Mouse (Mus musculus): ENCODE measurements around the gene Ankub1. TPM values are rescaled to one million over a fixed set of nuclear protein-coding genes. Genes with fewer than 3 reads are reported as not detected.

The Ankub1 gene
- polyA plus RNA-seq, 1 experiment from 2014 or later: 0.19 TPM

DNA sequence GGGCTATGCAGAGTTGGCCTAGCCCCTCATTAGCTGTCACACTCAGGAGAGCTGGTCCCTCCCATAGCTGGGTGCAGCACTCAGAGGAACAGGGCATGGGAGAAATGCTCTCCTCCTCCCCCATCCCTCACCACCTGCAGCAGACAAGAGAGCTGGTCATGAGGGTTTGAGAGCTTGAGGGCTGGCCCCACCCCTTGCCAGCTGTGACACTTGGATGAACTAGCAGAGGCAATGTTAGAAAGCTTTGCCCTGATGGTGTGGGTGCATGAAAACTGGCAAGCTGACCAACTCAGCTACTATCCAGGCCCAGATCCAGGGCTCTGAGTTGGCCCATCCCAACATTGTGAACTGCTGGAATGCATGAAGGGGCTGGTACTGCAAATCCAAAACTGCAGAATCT, 14.8 kb downstream of the Ankub1 start:
- Histone ChIP-seq H3K9me3 (ENCODE audit: control insufficient read depth, low read length) (no peaks in the 10 kb centered on the region), H3K4me2 (ENCODE audit: low read depth, low read length) (no peak overlapping the region), H3K36me3 (ENCODE audit: control insufficient read depth, insufficient read depth, low read length) (no peaks in the 10 kb centered on the region), H3K4me3 (ENCODE audit: low read length) (no peak overlapping the region), H3K4me1 (replicated peaks; ENCODE audit: control insufficient read depth, insufficient read depth, low read length) (no peaks in the 10 kb centered on the region), H3K27me3 (ENCODE audit: control insufficient read depth, insufficient read depth, low read depth, low read length) (no peaks in the 10 kb centered on the region), H3K27ac (ENCODE audit: low read length) (no peak overlapping the region), H3K9ac (ENCODE audit: low read length) (no peak overlapping the region)
- ATAC-seq (ENCODE audit: low read depth): no peak

GRCm38 (mm10) chr3:57674075-57674474, 18.5 kb downstream of the Ankub1 start:
- Histone ChIP-seq H3K4me1 (replicated peaks; ENCODE audit: control insufficient read depth, insufficient read depth, low read length) (no peaks in the 10 kb centered on the region), H3K27me3 (ENCODE audit: control insufficient read depth, insufficient read depth, low read depth, low read length) (no peaks in the 10 kb centered on the region), H3K4me2 (ENCODE audit: low read depth, low read length) (peak overlapping the region; percentile 6; the same call in 1 of the 2 replicates), H3K36me3 (ENCODE audit: control insufficient read depth, insufficient read depth, low read length) (no peaks in the 10 kb centered on the region), H3K27ac (ENCODE audit: low read length) (peak overlapping the region; percentile 48), H3K9ac (ENCODE audit: low read length) (no peak overlapping the region), H3K9me3 (ENCODE audit: control insufficient read depth, low read length) (no peaks in the 10 kb centered on the region), H3K4me3 (ENCODE audit: low read length) (no peak overlapping the region)
- ATAC-seq (ENCODE audit: low read depth): peak; percentile 72
- 70% methylated on average over 2 of the region's 2 CpGs for WGBS

DNA sequence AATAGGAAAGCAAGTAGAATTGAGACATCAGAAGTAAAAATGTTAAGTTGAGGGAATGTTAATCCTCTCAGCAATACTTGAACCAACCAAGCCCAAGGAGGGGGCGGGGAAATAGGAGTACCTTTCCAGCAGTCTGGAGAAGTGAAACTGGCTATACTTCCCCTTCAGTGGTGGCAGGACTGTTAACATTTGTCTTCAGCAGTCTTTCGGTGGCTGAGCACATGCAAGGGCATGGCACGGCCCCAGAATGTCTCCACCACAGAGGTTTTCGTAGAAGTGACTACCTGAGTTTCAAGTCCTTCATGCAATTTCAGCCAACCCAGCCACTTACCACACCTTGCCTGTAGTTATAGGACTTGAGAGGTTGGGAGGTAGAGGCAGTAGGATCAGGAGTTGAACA, 19.0 kb downstream of the Ankub1 start:
- Histone ChIP-seq H3K27me3 (ENCODE audit: control insufficient read depth, insufficient read depth, low read depth, low read length) (no peaks in the 10 kb centered on the region), H3K4me1 (replicated peaks; ENCODE audit: control insufficient read depth, insufficient read depth, low read length) (no peaks in the 10 kb centered on the region), H3K9ac (ENCODE audit: low read length) (no peak overlapping the region), H3K9me3 (ENCODE audit: control insufficient read depth, low read length) (no peaks in the 10 kb centered on the region), H3K27ac (ENCODE audit: low read length) (peak overlapping the region; percentile 48), H3K4me3 (ENCODE audit: low read length) (no peak overlapping the region), H3K36me3 (ENCODE audit: control insufficient read depth, insufficient read depth, low read length) (no peaks in the 10 kb centered on the region), H3K4me2 (ENCODE audit: low read depth, low read length) (peak overlapping the region; percentile 6; the same call in 1 of the 2 replicates)
- peak; percentile 92 for ATAC-seq (ENCODE audit: low read depth)
- 43% methylated on average over 4 of the region's 4 CpGs for WGBS

GRCm38 (mm10) chr3:57667054-57667723, 25.4 kb downstream of the Ankub1 start:
- Histone ChIP-seq H3K4me3 (ENCODE audit: low read length) (peak overlapping the region; percentile 21), H3K9me3 (ENCODE audit: control insufficient read depth, low read length) (no peaks in the 10 kb centered on the region), H3K4me2 (ENCODE audit: low read depth, low read length) (peak overlapping the region; percentile 47), H3K27me3 (ENCODE audit: control insufficient read depth, insufficient read depth, low read depth, low read length) (no peaks in the 10 kb centered on the region), H3K4me1 (replicated peaks; ENCODE audit: control insufficient read depth, insufficient read depth, low read length) (peaks cover 3% of the 10 kb centered on the region; the same call in 1 of the 2 replicates), H3K27ac (ENCODE audit: low read length) (no peak overlapping the region), H3K36me3 (ENCODE audit: control insufficient read depth, insufficient read depth, low read length) (no peaks in the 10 kb centered on the region), H3K9ac (ENCODE audit: low read length) (peak overlapping the region; percentile 36; the same call in 1 of the 2 replicates)
- ATAC-seq (ENCODE audit: low read depth): peak; percentile 83
- 27% methylated on average over 14 of the region's 14 CpGs for WGBS

DNA sequence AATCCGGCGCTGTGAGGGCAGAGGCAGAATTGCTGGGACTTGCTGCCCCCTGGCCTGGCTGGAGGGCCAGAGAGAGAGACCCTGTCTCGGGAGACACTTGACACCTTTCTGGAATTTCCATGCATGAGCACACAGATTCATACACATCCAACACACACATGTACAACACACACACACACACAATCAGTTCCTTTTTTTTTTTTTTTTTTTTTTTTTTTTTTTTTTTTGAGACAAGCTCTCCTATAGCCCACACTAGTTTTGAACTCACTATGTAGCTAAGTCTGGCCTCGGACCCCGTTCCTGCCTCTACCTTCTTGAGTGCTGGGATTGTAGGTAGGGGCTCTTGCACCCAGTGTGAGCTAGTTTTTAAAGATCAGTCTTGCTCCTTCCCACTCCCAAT, 26.7 kb downstream of the Ankub1 start:
- WGBS: 87% methylated on average over 5 of the region's 5 CpGs
- Histone ChIP-seq H3K9ac (ENCODE audit: low read length) (no peak overlapping the region), H3K4me3 (ENCODE audit: low read length) (no peak overlapping the region), H3K27me3 (ENCODE audit: control insufficient read depth, insufficient read depth, low read depth, low read length) (no peaks in the 10 kb centered on the region), H3K36me3 (ENCODE audit: control insufficient read depth, insufficient read depth, low read length) (no peaks in the 10 kb centered on the region), H3K4me2 (ENCODE audit: low read depth, low read length) (no peak overlapping the region), H3K9me3 (ENCODE audit: control insufficient read depth, low read length) (no peaks in the 10 kb centered on the region), H3K4me1 (replicated peaks; ENCODE audit: control insufficient read depth, insufficient read depth, low read length) (peaks cover 3% of the 10 kb centered on the region; the same call in 1 of the 2 replicates), H3K27ac (ENCODE audit: low read length) (no peak overlapping the region)
- no peak for ATAC-seq (ENCODE audit: low read depth)

DNA sequence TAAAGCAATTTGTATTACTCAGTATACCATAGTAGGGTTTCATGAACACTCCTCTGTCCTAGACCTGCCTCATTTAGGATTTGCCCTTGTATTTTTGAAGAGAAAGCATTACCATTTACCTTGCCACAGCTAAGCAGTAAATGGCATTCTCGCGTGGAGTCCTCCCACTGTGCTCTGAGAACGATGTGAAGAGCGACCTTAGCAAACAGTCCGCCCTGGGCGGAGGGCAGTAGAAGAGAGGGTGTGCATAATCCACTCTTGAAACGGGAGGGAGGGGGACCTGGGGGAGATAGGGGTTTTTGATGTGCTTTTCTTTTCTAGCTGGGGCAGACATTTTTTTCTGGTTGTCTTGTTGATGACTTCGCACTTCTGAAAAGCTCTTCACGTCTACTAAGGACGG, 27.9 kb downstream of the Ankub1 start:
- Histone ChIP-seq H3K4me2 (ENCODE audit: low read depth, low read length) (no peak overlapping the region; the same call in 1 of the 2 replicates), H3K27me3 (ENCODE audit: control insufficient read depth, insufficient read depth, low read depth, low read length) (no peaks in the 10 kb centered on the region), H3K4me1 (replicated peaks; ENCODE audit: control insufficient read depth, insufficient read depth, low read length) (peaks cover 3% of the 10 kb centered on the region; the same call in 1 of the 2 replicates), H3K27ac (ENCODE audit: low read length) (no peak overlapping the region), H3K36me3 (ENCODE audit: control insufficient read depth, insufficient read depth, low read length) (no peaks in the 10 kb centered on the region), H3K9ac (ENCODE audit: low read length) (no peak overlapping the region), H3K4me3 (ENCODE audit: low read length) (no peak overlapping the region), H3K9me3 (ENCODE audit: control insufficient read depth, low read length) (no peaks in the 10 kb centered on the region)
- ATAC-seq (ENCODE audit: low read depth): peak; percentile 57; the same call in 1 of the 2 replicates
- 52% methylated on average over 10 of the region's 10 CpGs for WGBS

- 16% methylated on average over 6 of the region's 6 CpGs for WGBS
- no peak overlapping the region for H3K4me3 ChIP-seq (ENCODE audit: low read length)
- no peak for ATAC-seq (ENCODE audit: low read depth)
- no peak overlapping the region for H3K9ac ChIP-seq (ENCODE audit: low read length)
- no peak overlapping the region for H3K4me2 ChIP-seq (ENCODE audit: low read depth, low read length)
- H3K27me3 ChIP-seq (ENCODE audit: control insufficient read depth, insufficient read depth, low read depth, low read length): no peaks in the 10 kb centered on the region
- no peaks in the 10 kb centered on the region for H3K9me3 ChIP-seq (ENCODE audit: control insufficient read depth, low read length)
- no peaks in the 10 kb centered on the region for H3K36me3 ChIP-seq (ENCODE audit: control insufficient read depth, insufficient read depth, low read length)
- no peak overlapping the region for H3K27ac ChIP-seq (ENCODE audit: low read length)
- H3K4me1 ChIP-seq (replicated peaks; ENCODE audit: control insufficient read depth, insufficient read depth, low read length): peaks cover 3% of the 10 kb centered on the region; the same call in 1 of the 2 replicates
Observed at GRCm38 (mm10) chr3:57663731-57664130, 28.9 kb downstream of the Ankub1 start.

GRCm38 (mm10) chr3:57658608-57659007, 34.0 kb downstream of the Ankub1 start:
- no peaks in the 10 kb centered on the region for H3K36me3 ChIP-seq (ENCODE audit: control insufficient read depth, insufficient read depth, low read length)
- no peak overlapping the region for H3K4me2 ChIP-seq (ENCODE audit: low read depth, low read length)
- H3K27me3 ChIP-seq (ENCODE audit: control insufficient read depth, insufficient read depth, low read depth, low read length): no peaks in the 10 kb centered on the region
- no peaks in the 10 kb centered on the region for H3K9me3 ChIP-seq (ENCODE audit: control insufficient read depth, low read length)
- no peak overlapping the region for H3K9ac ChIP-seq (ENCODE audit: low read length)
- H3K27ac ChIP-seq (ENCODE audit: low read length): no peak overlapping the region
- 57% methylated on average over 6 of the region's 6 CpGs for WGBS
- no peak overlapping the region for H3K4me3 ChIP-seq (ENCODE audit: low read length)
- H3K4me1 ChIP-seq (replicated peaks; ENCODE audit: control insufficient read depth, insufficient read depth, low read length): no peaks in the 10 kb centered on the region
- no peak for ATAC-seq (ENCODE audit: low read depth)

- 78% methylated on average over 3 of the region's 3 CpGs for WGBS
- Histone ChIP-seq H3K27ac (ENCODE audit: low read length) (no peak overlapping the region), H3K36me3 (ENCODE audit: control insufficient read depth, insufficient read depth, low read length) (no peaks in the 10 kb centered on the region), H3K4me3 (ENCODE audit: low read length) (no peak overlapping the region), H3K4me2 (ENCODE audit: low read depth, low read length) (no peak overlapping the region), H3K9me3 (ENCODE audit: control insufficient read depth, low read length) (no peaks in the 10 kb centered on the region), H3K4me1 (replicated peaks; ENCODE audit: control insufficient read depth, insufficient read depth, low read length) (peaks cover 4% of the 10 kb centered on the region), H3K27me3 (ENCODE audit: control insufficient read depth, insufficient read depth, low read depth, low read length) (no peaks in the 10 kb centered on the region), H3K9ac (ENCODE audit: low read length) (no peak overlapping the region)
- no peak for ATAC-seq (ENCODE audit: low read depth)
Observed at GRCm38 (mm10) chr3:57653646-57654045, 39.0 kb downstream of the Ankub1 start.

Data from lung, embryonic 16.5 days (tissue).